Mouse (Mus musculus) midbrain, embryonic 11.5 days (tissue): ENCODE measurements around the gene Meiob. TPM values are rescaled to one million over a fixed set of nuclear protein-coding genes. Genes with fewer than 3 reads are reported as not detected.
A peak's percentile ranks its signal among the peaks of the same experiment; 100 is the strongest.

Experiments used
- ATAC-seq: fragments of 200-750 bp; cut with Nextera tagmentation; 2 replicates; pipeline ENCODE4 v1.8.0; 2017; ENCODE audit warnings: moderate TSS enrichment, moderate library complexity; ENCODE audit not compliant: low FRiP score
- DNase-seq: peaks from one replicate; pipeline ENCODE4 v3.0.0; 2015; ENCODE audit warnings: low spot score; ENCODE audit errors: missing footprints
- H3K27ac ChIP-seq: fragments of 300-500 bp; sonication (generic); 2 replicates; pipeline ENCODE4 v1.5.1; 2014; ENCODE audit warnings: low read depth, low read length
- H3K27me3 ChIP-seq: fragments of 300-500 bp; sonication (generic); 2 replicates; pipeline ENCODE4 v1.6.1; 2014; ENCODE audit warnings: mild to moderate bottlenecking, low read length, moderate library complexity, mixed read lengths; ENCODE audit not compliant: control insufficient read depth, insufficient read depth
- H3K36me3 ChIP-seq: fragments of 300-500 bp; sonication (generic); 2 replicates; pipeline ENCODE4 v1.6.1; 2014; ENCODE audit warnings: mild to moderate bottlenecking, low read length, moderate library complexity, mixed read lengths; ENCODE audit not compliant: control insufficient read depth, insufficient read depth
- H3K4me1 ChIP-seq: fragments of 300-500 bp; sonication (generic); 2 replicates; pipeline ENCODE4 v1.6.1; 2014; ENCODE audit warnings: low read length; ENCODE audit not compliant: control insufficient read depth, insufficient read depth
- H3K4me2 ChIP-seq: fragments of 300-500 bp; sonication (generic); 2 replicates; pipeline ENCODE4 v1.6.1; 2014; ENCODE audit warnings: mild to moderate bottlenecking, moderate library complexity
- H3K4me3 ChIP-seq: fragments of 300-500 bp; sonication (generic); 2 replicates; pipeline ENCODE4 v1.5.1; 2014; ENCODE audit warnings: low read depth, low read length
- H3K9ac ChIP-seq: fragments of 300-500 bp; sonication (generic); 2 replicates; pipeline ENCODE4 v1.6.1; 2014; ENCODE audit warnings: low read length
- H3K9me3 ChIP-seq: fragments of 300-500 bp; sonication (generic); 2 replicates; pipeline ENCODE4 v1.6.1; 2016; ENCODE audit warnings: low read length; ENCODE audit not compliant: control insufficient read depth
- WGBS: fragments of 180-500 bp; shearing (Covaris S2); extraction: QIAGEN DNeasy Blood & Tissue Kit; methylation state at CpG from one replicate; pipeline ENCODE4 v1.1.7; 2014; 5-methylcytosine and 5-hydroxymethylcytosine counted together
- polyA plus RNA-seq: library from polyadenylated mRNA; unstranded; fragments of >200 nt; fragmentation: Nextera tagmentation; extraction: Ambion mirVana; gene quantifications from 2 replicates; pipeline ENCODE4 v1.2.1, GENCODE M21; 2014

The Meiob gene
- polyA plus RNA-seq, 1 experiment from 2014 or later: not detected

GRCm38 (mm10) chr17:24886932-24887271 lies 82.8 kb downstream of the Meiob start:
- Histone ChIP-seq H3K4me2 (peak overlapping the region; percentile 59), H3K27ac (no peak overlapping the region), H3K9me3 (no peaks in the 10 kb centered on the region), H3K9ac (peak overlapping the region; percentile 80), H3K36me3 (peaks cover 12% of the 10 kb centered on the region), H3K4me1 (peaks cover 17% of the 10 kb centered on the region), H3K27me3 (no peaks in the 10 kb centered on the region), H3K4me3 (peak overlapping the region; percentile 72)
- 2% methylated on average over 18 of the region's 18 CpGs for WGBS
- ATAC-seq: no peak; the same call in 1 of the 2 replicates
- DNase-seq: peak; percentile 90

- Histone ChIP-seq H3K9ac (peak overlapping the region; percentile 80), H3K4me2 (peak overlapping the region; percentile 59), H3K27me3 (no peaks in the 10 kb centered on the region), H3K4me3 (peak overlapping the region; percentile 72), H3K4me1 (peaks cover 17% of the 10 kb centered on the region), H3K27ac (no peak overlapping the region), H3K9me3 (no peaks in the 10 kb centered on the region), H3K36me3 (peaks cover 15% of the 10 kb centered on the region)
- no peak for DNase-seq
- ATAC-seq: no peak
- 65% methylated on average over 18 of the region's 18 CpGs for WGBS
Measured at GRCm38 (mm10) chr17:24887291-24888080, 83.4 kb downstream of the Meiob start.

- DNase-seq: no peak
- Histone ChIP-seq H3K4me2 (no peak overlapping the region), H3K9me3 (no peaks in the 10 kb centered on the region), H3K4me3 (no peak overlapping the region), H3K36me3 (peaks cover 15% of the 10 kb centered on the region), H3K27me3 (no peaks in the 10 kb centered on the region), H3K4me1 (peaks cover 19% of the 10 kb centered on the region), H3K9ac (no peak overlapping the region), H3K27ac (no peak overlapping the region)
- 87% methylated on average over 3 of the region's 3 CpGs for WGBS
- ATAC-seq: no peak
Measured at GRCm38 (mm10) chr17:24888862-24889261, 84.8 kb downstream of the Meiob start.

Other genes with a start within 250 kb of the Meiob start
- gene Tsc2, start 171.7 kb upstream of the Meiob start, polyA plus RNA-seq: 50.6 and 57.6 TPM in 2 replicates
- gene Nthl1, start 171.6 kb upstream of the Meiob start, polyA plus RNA-seq: 14.4 and 18.4 TPM in 2 replicates
- 36.1 and 36.4 TPM in 2 replicates for gene Slc9a3r2, start 154.0 kb upstream of the Meiob start, polyA plus RNA-seq
- not detected in 2 replicates for gene Npw, start 145.8 kb upstream of the Meiob start, polyA plus RNA-seq
- 23.5 and 24.9 TPM in 2 replicates for gene Zfp598, start 134.6 kb upstream of the Meiob start, polyA plus RNA-seq
- 12.7 and 13.4 TPM in 2 replicates for gene Syngr3, start 114.3 kb upstream of the Meiob start, polyA plus RNA-seq
- 54.8 and 59.6 TPM in 2 replicates for gene Gfer, start 108.1 kb upstream of the Meiob start, polyA plus RNA-seq
- 0.97 and 1.5 TPM in 2 replicates for gene Noxo1, start 108.1 kb upstream of the Meiob start, polyA plus RNA-seq
- 91.0 and 97.5 TPM in 2 replicates for gene Tbl3, start 96.6 kb upstream of the Meiob start, polyA plus RNA-seq
- gene Rnf151, start 86.2 kb upstream of the Meiob start, polyA plus RNA-seq: 0.22 TPM in 1 of 2 replicates, not detected in the other
- gene Rps2, start 86.2 kb upstream of the Meiob start, polyA plus RNA-seq: 1,270 and 1,392 TPM in 2 replicates
- gene Ndufb10, start 79.8 kb upstream of the Meiob start, polyA plus RNA-seq: 198 and 210 TPM in 2 replicates
- gene Rpl3l, start 76.5 kb upstream of the Meiob start, polyA plus RNA-seq: not detected in 2 replicates
- gene Msrb1, start 67.6 kb upstream of the Meiob start, polyA plus RNA-seq: 19.2 and 23.0 TPM in 2 replicates
- 0.18 and 0.23 TPM in 2 replicates for gene Hs3st6, start 51.3 kb upstream of the Meiob start, polyA plus RNA-seq
- 28.2 and 31.0 TPM in 2 replicates for gene Hagh, start 35.9 kb downstream of the Meiob start, polyA plus RNA-seq
- gene Fahd1, start 46.1 kb downstream of the Meiob start, polyA plus RNA-seq: 18.8 and 21.5 TPM in 2 replicates
- 0.08 TPM in 1 of 2 replicates, not detected in the other for gene Igfals, start 61.7 kb downstream of the Meiob start, polyA plus RNA-seq
- 70.4 and 73.8 TPM in 2 replicates for gene Nubp2, start 82.1 kb downstream of the Meiob start, polyA plus RNA-seq
- 37.3 and 44.4 TPM in 2 replicates for gene Spsb3, start 82.4 kb downstream of the Meiob start, polyA plus RNA-seq
- 18.4 and 20.8 TPM in 2 replicates for gene Eme2, start 90.8 kb downstream of the Meiob start, polyA plus RNA-seq
- gene Mrps34, start 90.8 kb downstream of the Meiob start, polyA plus RNA-seq: 68.6 and 73.2 TPM in 2 replicates
- gene Nme3, start 92.2 kb downstream of the Meiob start, polyA plus RNA-seq: 48.0 and 49.5 TPM in 2 replicates
- 31.7 and 36.5 TPM in 2 replicates for gene Mapk8ip3, start 132.7 kb downstream of the Meiob start, polyA plus RNA-seq
- 283 and 284 TPM in 2 replicates for gene Jpt2, start 156.4 kb downstream of the Meiob start, polyA plus RNA-seq
- 10.8 and 11.2 TPM in 2 replicates for gene Cramp1l, start 211.5 kb downstream of the Meiob start, polyA plus RNA-seq
- gene Ift140, start 211.8 kb downstream of the Meiob start, polyA plus RNA-seq: 20.9 and 21.2 TPM in 2 replicates